Mouse (Mus musculus): Measurements from ENCODE around the gene Erv3. TPM values are rescaled to one million over a fixed set of nuclear protein-coding genes. Genes with fewer than 3 reads are reported as not detected.

The Erv3 gene
- polyA plus RNA-seq, 1 experiment: not detected

DNA sequence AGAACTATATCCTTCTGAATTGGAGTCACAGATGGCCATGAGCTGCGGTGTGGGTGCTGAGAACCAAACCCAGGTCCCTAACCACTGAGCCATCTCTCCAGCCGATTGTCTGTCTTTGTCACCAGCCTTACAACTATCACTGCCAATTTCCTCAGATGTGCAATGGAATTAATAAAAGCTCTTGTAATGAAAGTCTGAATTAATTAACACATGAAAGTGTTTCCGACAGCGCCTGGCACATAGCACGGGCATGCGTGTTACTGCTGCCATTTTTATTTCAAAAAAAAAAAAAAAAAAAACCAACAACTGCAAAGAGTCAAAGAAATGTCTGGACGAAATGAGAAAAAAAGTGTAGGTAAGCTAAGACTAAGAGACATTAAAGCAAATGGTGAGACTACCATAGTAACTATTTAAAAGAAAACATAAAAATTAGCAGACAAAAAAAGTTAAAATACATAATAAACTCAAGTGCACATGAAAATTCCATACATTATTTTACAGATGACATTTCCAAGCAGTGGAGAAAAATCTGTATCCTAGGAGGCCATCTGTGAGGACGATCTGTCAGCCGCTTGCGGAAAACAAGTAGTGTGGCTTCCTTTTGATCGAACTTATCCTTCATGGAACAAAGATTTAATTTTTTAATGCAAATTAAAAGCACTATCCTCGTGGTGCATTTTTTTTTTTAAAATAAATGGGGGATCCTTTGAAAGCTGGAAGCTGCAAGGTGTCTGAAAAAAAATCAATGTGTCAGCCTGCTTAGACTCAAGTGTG, 38.0 kb upstream of the Erv3 start:
- peaks cover 2% of the 10 kb centered on the region for H3K27me3 ChIP-seq (replicated peaks)
- TF ChIP-seq FLI1 (IDR thresholded peaks at IDR 0.05; ENCODE audit: low read length): no peak
- no peak for TF ChIP-seq GATA1 (IDR thresholded peaks at IDR 0.05; ENCODE audit: borderline replicate concordance, low read length)
- H3K4me1 ChIP-seq: peaks cover 5% of the 10 kb centered on the region
- no peaks in the 10 kb centered on the region for H3K9me3 ChIP-seq
- no peak overlapping the region for H3K4me3 ChIP-seq (replicated peaks)
- H3K36me3 ChIP-seq (replicated peaks; ENCODE audit: low read length): no peaks in the 10 kb centered on the region

DNA sequence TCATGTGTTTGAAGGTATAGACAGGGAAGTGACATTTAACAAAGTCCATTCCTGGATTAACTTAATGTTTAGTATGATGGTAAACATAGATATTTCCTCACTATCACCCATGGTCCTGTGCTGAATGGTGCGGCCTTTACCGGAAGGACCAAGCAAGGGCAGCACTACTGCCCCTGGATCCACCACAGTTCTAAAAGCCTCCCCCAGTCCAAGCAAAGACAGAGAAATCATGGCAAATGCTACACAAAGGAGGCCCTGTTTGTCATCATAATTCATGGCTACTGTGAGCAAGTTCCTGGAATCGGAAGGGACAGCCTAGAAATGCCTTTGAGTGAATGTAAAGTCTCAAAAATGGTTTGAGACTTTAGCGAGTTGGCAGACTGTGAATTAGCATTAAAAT, 36.5 kb upstream of the Erv3 start:
- peaks cover 2% of the 10 kb centered on the region for H3K27me3 ChIP-seq (replicated peaks)

DNA sequence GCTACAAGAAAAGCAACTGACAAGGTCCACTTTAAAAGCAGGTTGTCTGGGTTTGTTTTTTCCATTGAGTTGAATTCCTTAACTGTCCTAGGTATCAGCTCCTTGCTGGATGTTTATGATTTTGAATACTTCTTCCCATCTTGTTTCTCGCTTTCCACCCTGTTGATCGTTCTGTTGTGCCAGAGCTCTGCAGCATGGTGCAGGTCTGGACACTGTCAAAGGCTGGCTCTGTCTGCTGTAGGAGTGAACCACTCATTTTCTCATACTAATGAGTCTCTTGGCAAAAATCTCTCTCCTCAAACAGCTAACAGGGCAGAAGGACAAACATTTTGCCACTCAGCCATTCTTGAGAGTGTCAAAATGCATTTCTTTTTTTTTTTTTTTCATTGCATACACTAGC, 35.6 kb upstream of the Erv3 start:
- Histone ChIP-seq H3K27me3 (replicated peaks) (peaks cover 3% of the 10 kb centered on the region), H3K4me3 (replicated peaks) (no peak overlapping the region), H3K4me1 (peaks cover 27% of the 10 kb centered on the region), H3K36me3 (replicated peaks; ENCODE audit: low read length) (no peaks in the 10 kb centered on the region), H3K9me3 (no peaks in the 10 kb centered on the region)
- TF ChIP-seq GATA1 (IDR thresholded peaks at IDR 0.05; ENCODE audit: borderline replicate concordance, low read length) (no peak), FLI1 (IDR thresholded peaks at IDR 0.05; ENCODE audit: low read length) (no peak)

More for the DNA sequence above, 36.5 kb upstream of the Erv3 start:
- Histone ChIP-seq H3K4me1 (peaks cover 18% of the 10 kb centered on the region), H3K36me3 (replicated peaks; ENCODE audit: low read length) (no peaks in the 10 kb centered on the region), H3K4me3 (replicated peaks) (no peak overlapping the region), H3K9me3 (no peaks in the 10 kb centered on the region)
- TF ChIP-seq FLI1 (IDR thresholded peaks at IDR 0.05; ENCODE audit: low read length) (no peak), GATA1 (IDR thresholded peaks at IDR 0.05; ENCODE audit: borderline replicate concordance, low read length) (no peak)

- TF ChIP-seq FLI1 (IDR thresholded peaks at IDR 0.05; ENCODE audit: low read length) (no peak), GATA1 (IDR thresholded peaks at IDR 0.05; ENCODE audit: borderline replicate concordance, low read length) (no peak)
- H3K36me3 ChIP-seq (replicated peaks; ENCODE audit: low read length): no peaks in the 10 kb centered on the region
- H3K27me3 ChIP-seq (replicated peaks): peaks cover 14% of the 10 kb centered on the region
- H3K4me3 ChIP-seq (replicated peaks): peak overlapping the region; percentile 42
- peaks cover 47% of the 10 kb centered on the region for H3K4me1 ChIP-seq
- no peaks in the 10 kb centered on the region for H3K9me3 ChIP-seq
These were observed 33.0 kb upstream of the Erv3 start for GRCm38 (mm10) chr2:131892534-131892933.

DNA sequence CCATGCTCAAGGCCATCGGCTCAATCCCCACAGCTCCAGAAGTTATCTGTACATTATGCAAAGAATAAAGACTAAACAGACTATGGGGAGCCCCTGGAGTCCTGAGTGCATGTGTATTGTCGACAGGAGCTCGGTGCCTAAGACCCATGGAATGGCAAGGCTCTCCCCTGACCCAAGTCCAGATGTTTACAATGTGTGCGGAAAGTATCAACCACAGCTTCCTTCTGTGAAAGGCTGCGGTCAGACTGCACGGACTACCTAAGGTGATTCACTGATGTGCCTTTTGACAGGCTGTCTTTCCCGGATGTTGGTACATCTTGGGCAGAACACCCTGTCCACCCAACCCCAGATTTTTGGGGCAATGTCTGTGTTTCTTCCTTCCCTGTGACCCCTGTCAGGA, 28.7 kb upstream of the Erv3 start:
- Histone ChIP-seq H3K4me1 (peaks cover 62% of the 10 kb centered on the region), H3K27me3 (replicated peaks) (peaks cover 34% of the 10 kb centered on the region), H3K9me3 (no peaks in the 10 kb centered on the region), H3K36me3 (replicated peaks; ENCODE audit: low read length) (no peaks in the 10 kb centered on the region), H3K4me3 (replicated peaks) (peak overlapping the region; percentile 71)
- TF ChIP-seq FLI1 (IDR thresholded peaks at IDR 0.05; ENCODE audit: low read length): no peak
- TF ChIP-seq GATA1 (IDR thresholded peaks at IDR 0.05; ENCODE audit: borderline replicate concordance, low read length): no peak

DNA sequence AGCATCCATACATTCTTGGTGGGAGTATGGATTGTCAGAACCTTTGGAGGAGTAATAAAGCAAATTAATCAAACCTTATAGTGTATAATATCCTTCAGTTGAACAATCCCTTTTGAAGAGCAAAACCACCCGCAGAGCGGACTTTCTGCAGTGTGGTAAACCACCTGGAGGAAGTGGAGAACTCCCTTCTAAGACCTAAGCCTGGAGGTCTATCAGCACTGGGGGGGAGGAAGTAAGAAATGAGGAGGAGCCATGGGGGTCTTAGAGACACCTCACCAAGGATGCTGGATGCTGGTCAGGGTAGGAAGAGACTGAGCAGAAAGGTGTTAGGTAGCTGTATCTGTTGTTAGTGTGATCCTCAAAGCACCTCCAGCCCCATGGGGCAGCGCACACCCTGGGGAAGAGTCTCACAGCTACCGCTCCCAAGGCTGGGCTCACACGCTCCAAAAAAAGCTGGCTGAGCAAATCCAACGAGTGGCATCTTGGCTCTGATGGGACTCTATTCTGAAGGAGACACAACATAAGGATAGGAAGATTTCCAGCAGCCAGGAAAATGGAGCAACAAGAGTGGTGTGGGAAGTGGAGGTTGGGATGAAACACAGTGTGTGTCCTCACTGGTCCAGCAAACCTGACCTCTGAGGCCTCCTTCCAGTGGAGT, 27.1 kb upstream of the Erv3 start:
- no peak for TF ChIP-seq GATA1 (IDR thresholded peaks at IDR 0.05; ENCODE audit: borderline replicate concordance, low read length)
- TF ChIP-seq FLI1 (IDR thresholded peaks at IDR 0.05; ENCODE audit: low read length): no peak
- peaks cover 47% of the 10 kb centered on the region for H3K27me3 ChIP-seq (replicated peaks)
- no peaks in the 10 kb centered on the region for H3K36me3 ChIP-seq (replicated peaks; ENCODE audit: low read length)
- no peaks in the 10 kb centered on the region for H3K9me3 ChIP-seq
- H3K4me3 ChIP-seq (replicated peaks): no peak overlapping the region
- peaks cover 56% of the 10 kb centered on the region for H3K4me1 ChIP-seq

DNA sequence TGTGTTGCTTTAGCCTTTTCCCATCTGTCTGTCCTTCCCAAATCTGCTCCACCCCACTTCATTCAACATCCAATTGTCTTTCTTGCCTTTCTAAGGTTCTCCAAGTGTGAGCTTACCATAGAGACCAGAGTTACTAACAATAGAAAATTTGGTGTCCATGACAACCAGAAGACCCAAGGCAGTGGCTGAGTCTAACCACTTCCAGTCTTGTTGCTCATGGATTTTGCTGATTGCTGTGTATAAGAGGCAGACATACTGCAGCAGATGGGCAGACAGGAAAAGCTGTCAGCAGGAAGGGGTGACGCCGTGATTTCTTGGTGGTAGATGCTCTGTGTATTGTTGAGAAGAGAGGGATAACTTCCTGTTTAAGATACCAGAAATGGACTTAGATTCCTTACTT, 23.6 kb upstream of the Erv3 start:
- Histone ChIP-seq H3K27me3 (replicated peaks) (peaks cover 46% of the 10 kb centered on the region), H3K4me3 (replicated peaks) (no peak overlapping the region), H3K4me1 (peaks cover 29% of the 10 kb centered on the region), H3K36me3 (replicated peaks; ENCODE audit: low read length) (no peaks in the 10 kb centered on the region), H3K9me3 (no peaks in the 10 kb centered on the region)
- TF ChIP-seq GATA1 (IDR thresholded peaks at IDR 0.05; ENCODE audit: borderline replicate concordance, low read length) (no peak), FLI1 (IDR thresholded peaks at IDR 0.05; ENCODE audit: low read length) (no peak)

GRCm38 (mm10) chr2:131881766-131882165, 22.2 kb upstream of the Erv3 start:
- H3K27me3 ChIP-seq (replicated peaks): peaks cover 39% of the 10 kb centered on the region
- H3K36me3 ChIP-seq (replicated peaks; ENCODE audit: low read length): no peaks in the 10 kb centered on the region
- no peak overlapping the region for H3K4me3 ChIP-seq (replicated peaks)
- no peak for TF ChIP-seq GATA1 (IDR thresholded peaks at IDR 0.05; ENCODE audit: borderline replicate concordance, low read length)
- no peak for TF ChIP-seq FLI1 (IDR thresholded peaks at IDR 0.05; ENCODE audit: low read length)
- H3K9me3 ChIP-seq: no peaks in the 10 kb centered on the region
- peaks cover 19% of the 10 kb centered on the region for H3K4me1 ChIP-seq

DNA sequence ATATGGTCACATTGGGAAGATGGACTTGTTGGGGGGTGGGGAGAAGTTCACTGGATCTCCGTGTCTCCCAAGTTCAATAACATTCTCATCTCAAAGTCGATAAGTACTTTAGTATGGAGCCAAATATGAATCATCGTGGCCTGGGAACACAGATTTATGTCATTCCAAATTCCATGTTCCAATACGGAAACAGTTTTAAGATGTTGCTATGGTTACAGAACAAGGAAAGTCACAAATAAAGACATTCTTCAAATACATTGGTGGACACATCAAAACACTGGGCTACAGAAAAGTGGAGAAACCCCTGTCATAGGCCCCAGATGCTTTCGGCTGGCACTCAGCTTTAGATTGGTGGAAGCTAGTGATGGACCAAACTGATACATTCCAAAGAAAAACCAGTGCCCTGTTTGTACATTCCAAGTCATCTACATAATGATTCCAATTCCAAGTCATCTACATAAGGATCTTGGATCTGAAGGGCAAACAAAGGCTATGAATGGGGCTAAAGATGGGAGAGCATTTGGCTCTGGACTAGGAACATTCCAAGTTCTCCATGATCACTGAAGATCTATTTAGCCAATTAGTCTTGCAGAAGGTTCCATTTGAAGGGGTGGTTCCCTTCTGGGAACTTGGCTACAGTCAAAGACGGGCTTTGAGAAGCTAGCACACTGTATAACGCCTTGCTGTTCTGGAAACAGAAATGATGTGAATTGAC, 17.2 kb upstream of the Erv3 start:
- Histone ChIP-seq H3K36me3 (replicated peaks; ENCODE audit: low read length) (no peaks in the 10 kb centered on the region), H3K27me3 (replicated peaks) (peaks cover 19% of the 10 kb centered on the region), H3K4me1 (no peaks in the 10 kb centered on the region), H3K9me3 (peaks cover 8% of the 10 kb centered on the region), H3K4me3 (replicated peaks) (no peak overlapping the region)
- TF ChIP-seq GATA1 (IDR thresholded peaks at IDR 0.05; ENCODE audit: borderline replicate concordance, low read length): no peak
- TF ChIP-seq FLI1 (IDR thresholded peaks at IDR 0.05; ENCODE audit: low read length): no peak

DNA sequence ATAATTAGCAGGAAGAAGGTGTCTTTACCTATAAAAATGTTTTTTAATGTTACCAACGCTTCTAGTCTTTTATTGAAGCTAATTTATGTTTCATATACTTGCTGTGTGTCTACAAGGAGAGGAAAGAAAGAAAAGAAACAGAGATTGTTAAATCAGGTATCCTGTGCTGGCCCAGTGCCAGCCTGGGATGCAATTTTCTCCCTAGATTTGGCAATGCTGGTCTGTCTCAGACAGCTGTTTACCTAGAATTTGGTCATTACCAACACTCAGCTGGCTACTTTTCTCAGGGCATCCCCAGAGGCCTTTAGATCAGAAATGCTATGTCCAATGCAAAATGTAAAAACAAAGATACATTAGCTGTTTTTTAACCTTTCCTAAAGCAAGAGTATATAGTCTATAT, 13.8 kb upstream of the Erv3 start:
- Histone ChIP-seq H3K36me3 (replicated peaks; ENCODE audit: low read length) (no peaks in the 10 kb centered on the region), H3K4me3 (replicated peaks) (no peak overlapping the region), H3K4me1 (0 out of 2 replicates have a peak, but pooled peaks cover 4% of the 10 kb centered on the region), H3K27me3 (replicated peaks) (peaks cover 10% of the 10 kb centered on the region), H3K9me3 (peaks cover 11% of the 10 kb centered on the region)
- TF ChIP-seq GATA1 (IDR thresholded peaks at IDR 0.05; ENCODE audit: borderline replicate concordance, low read length) (no peak), FLI1 (IDR thresholded peaks at IDR 0.05; ENCODE audit: low read length) (no peak)
